Mouse (Mus musculus) kidney, adult 2 months (tissue): ENCODE results near the gene Kcng4. TPM values are rescaled to one million over a fixed set of nuclear protein-coding genes. Genes with fewer than 3 reads are reported as not detected.

Experiments used
- DNase-seq: peaks from one replicate; pipeline ENCODE4 v3.0.0; 2021
- H3K27ac ChIP-seq: fragments of 200-500 bp; 2 replicates; pipeline ENCODE4 v1.5.1; 2012; ENCODE audit warnings: low read depth, low read length, control low read depth, inconsistent platforms; ENCODE audit not compliant: insufficient read depth
- H3K27me3 ChIP-seq: fragments of 200-500 bp; replicated peaks from 2 replicates; pipeline ENCODE4 v1.6.1; 2012; ENCODE audit warnings: mild to moderate bottlenecking, moderate library complexity, low read length, inconsistent platforms; ENCODE audit not compliant: control insufficient read depth, insufficient read depth
- H3K36me3 ChIP-seq: fragments of 200-500 bp; 2 replicates; pipeline ENCODE4 v1.6.1; 2012; ENCODE audit warnings: mild to moderate bottlenecking, moderate library complexity, low read length, inconsistent platforms; ENCODE audit not compliant: control insufficient read depth, insufficient read depth
- H3K4me1 ChIP-seq: fragments of 200-500 bp; 2 replicates; pipeline ENCODE4 v1.6.1; 2011; ENCODE audit warnings: low read length; ENCODE audit not compliant: control insufficient read depth, insufficient read depth
- H3K4me3 ChIP-seq: fragments of 200-500 bp; 2 replicates; pipeline ENCODE4 v1.5.1; 2011; ENCODE audit warnings: mild to moderate bottlenecking, low read depth, low read length, control low read depth; ENCODE audit not compliant: insufficient read depth
- CTCF ChIP-seq: fragments of 200-500 bp; conservative IDR thresholded peaks from 2 replicates; pipeline ENCODE4 v1.5.1; 2011; ENCODE audit warnings: low read depth, mild to moderate bottlenecking, control low read depth, low read length, moderate library complexity, mixed read lengths; ENCODE audit not compliant: insufficient read depth, insufficient read length
- POLR2A ChIP-seq: fragments of 200-500 bp; IDR thresholded peaks from one replicate; pipeline ENCODE4 v1.6.1; 2011; ENCODE audit warnings: low read depth, low read length, control low read depth
- WGBS: fragments of 180-500 bp; shearing (Covaris S2); methylation state at CpG from one replicate; pipeline ENCODE4 v1.1.7; 2018; 5-methylcytosine and 5-hydroxymethylcytosine counted together
- polyA plus RNA-seq: library from polyadenylated mRNA; depleted of rRNA; stranded (reverse); fragments of >200 nt; gene quantifications from 2 replicates; pipeline ENCODE4 v1.2.3, GENCODE M21; 2012

The Kcng4 gene
- polyA plus RNA-seq, 1 experiment: 0.58 TPM

- WGBS: 75% methylated on average over 29 of the region's 29 CpGs
- H3K27me3 ChIP-seq: no peaks in the 10 kb centered on the region
- no peak for TF ChIP-seq POLR2A
- TF ChIP-seq CTCF: no peak
- H3K36me3 ChIP-seq: no peaks in the 10 kb centered on the region
- H3K4me1 ChIP-seq: no peaks in the 10 kb centered on the region; the same call in 1 of the 2 replicates
- H3K4me3 ChIP-seq: no peak overlapping the region
- no peak for DNase-seq
- no peak overlapping the region for H3K27ac ChIP-seq
Measured at GRCm38 (mm10) chr8:119632909-119633308, 2.6 kb downstream of the Kcng4 start.

- 76% methylated on average over 9 of the region's 9 CpGs for WGBS
- Histone ChIP-seq H3K4me3 (no peak overlapping the region), H3K27ac (no peak overlapping the region), H3K27me3 (no peaks in the 10 kb centered on the region), H3K36me3 (no peaks in the 10 kb centered on the region), H3K4me1 (no peaks in the 10 kb centered on the region; the same call in 1 of the 2 replicates)
- TF ChIP-seq POLR2A (no peak), CTCF (no peak)
- no peak for DNase-seq
Measured at GRCm38 (mm10) chr8:119632246-119632645, 3.2 kb downstream of the Kcng4 start.

- no peaks in the 10 kb centered on the region for H3K36me3 ChIP-seq
- no peaks in the 10 kb centered on the region for H3K27me3 ChIP-seq
- H3K4me1 ChIP-seq: no peaks in the 10 kb centered on the region; the same call in 1 of the 2 replicates
- no peak overlapping the region for H3K4me3 ChIP-seq
- H3K27ac ChIP-seq: no peak overlapping the region
- TF ChIP-seq POLR2A (no peak), CTCF (no peak)
- no peak for DNase-seq
- WGBS: 41% methylated on average over 3 of the region's 3 CpGs
Measured at GRCm38 (mm10) chr8:119630841-119631240, 4.6 kb downstream of the Kcng4 start.

GRCm38 (mm10) chr8:119627613-119628359 is 7.7 kb downstream of the Kcng4 start:
- H3K4me1 ChIP-seq: no peaks in the 10 kb centered on the region
- no peak overlapping the region for H3K27ac ChIP-seq
- DNase-seq: no peak
- no peaks in the 10 kb centered on the region for H3K36me3 ChIP-seq
- no peaks in the 10 kb centered on the region for H3K27me3 ChIP-seq
- TF ChIP-seq POLR2A: no peak
- no peak for TF ChIP-seq CTCF
- WGBS: 59% methylated on average over 10 of the region's 10 CpGs
- no peak overlapping the region for H3K4me3 ChIP-seq

GRCm38 (mm10) chr8:119627199-119627598 is 8.3 kb downstream of the Kcng4 start:
- DNase-seq: no peak
- Histone ChIP-seq H3K4me1 (no peaks in the 10 kb centered on the region), H3K4me3 (no peak overlapping the region), H3K27me3 (no peaks in the 10 kb centered on the region), H3K36me3 (no peaks in the 10 kb centered on the region), H3K27ac (no peak overlapping the region)
- TF ChIP-seq POLR2A (no peak), CTCF (no peak)
- WGBS: 92% methylated on average over 7 of the region's 7 CpGs

- H3K4me1 ChIP-seq: no peaks in the 10 kb centered on the region
- H3K36me3 ChIP-seq: no peaks in the 10 kb centered on the region
- TF ChIP-seq POLR2A (no peak), CTCF (no peak)
- DNase-seq: no peak
- H3K27me3 ChIP-seq: no peaks in the 10 kb centered on the region
- 91% methylated on average over 22 of the region's 22 CpGs for WGBS
- H3K27ac ChIP-seq: no peak overlapping the region
- no peak overlapping the region for H3K4me3 ChIP-seq
Measured at GRCm38 (mm10) chr8:119625788-119626187, 9.7 kb downstream of the Kcng4 start.

- H3K27ac ChIP-seq: no peak overlapping the region
- H3K4me1 ChIP-seq: no peaks in the 10 kb centered on the region
- no peaks in the 10 kb centered on the region for H3K36me3 ChIP-seq
- no peak for TF ChIP-seq POLR2A
- TF ChIP-seq CTCF: no peak
- DNase-seq: no peak
- 91% methylated on average over 7 of the region's 7 CpGs for WGBS
- H3K27me3 ChIP-seq: no peaks in the 10 kb centered on the region
- H3K4me3 ChIP-seq: no peak overlapping the region
Measured at GRCm38 (mm10) chr8:119624916-119625315, 10.6 kb downstream of the Kcng4 start.
